Mouse (Mus musculus): ENCODE data around the gene B020004J07Rik.
"Not testable (repeated sequence)": the region's sequence is repeated elsewhere in the genome, so short reads cannot be mapped to it uniquely, and the experiment has no call there.

The B020004J07Rik gene

GRCm38 (mm10) chr4:101843923-101844322 is at the start of gene B020004J07Rik:
Gene B020004J07Rik, minus strand, starts transcription at chr4:101844023.
- DNase-seq (ENCODE audit: extremely low read depth, low read depth, low spot score) = not testable (repeated sequence)

- DNase-seq (ENCODE audit: extremely low read depth, low read depth, low spot score) = no peak
These were observed 45.6 kb upstream of the B020004J07Rik start for GRCm38 (mm10) chr4:101889377-101889776.

DNA sequence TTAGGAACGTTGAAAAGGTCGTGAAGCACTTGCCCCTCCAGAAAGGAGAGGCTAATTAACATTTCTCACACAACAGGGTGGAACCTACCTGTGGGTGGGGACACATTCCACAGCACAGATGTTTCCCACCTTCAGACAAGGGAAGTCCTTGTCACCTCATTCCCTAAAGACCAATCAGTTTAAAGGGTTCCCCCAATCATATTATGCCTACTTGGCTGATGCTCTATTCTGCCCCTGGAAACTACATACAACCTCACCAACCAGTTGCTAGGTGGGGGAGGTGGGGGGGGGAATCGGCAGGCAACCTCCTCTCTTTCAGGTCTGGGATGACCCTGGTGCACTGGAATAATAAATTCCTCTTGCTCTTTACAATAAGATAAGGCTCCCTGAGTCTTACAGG is 39.8 kb upstream of the B020004J07Rik start:
- DNase-seq (ENCODE audit: extremely low read depth, low read depth, low spot score) = no peak

DNA sequence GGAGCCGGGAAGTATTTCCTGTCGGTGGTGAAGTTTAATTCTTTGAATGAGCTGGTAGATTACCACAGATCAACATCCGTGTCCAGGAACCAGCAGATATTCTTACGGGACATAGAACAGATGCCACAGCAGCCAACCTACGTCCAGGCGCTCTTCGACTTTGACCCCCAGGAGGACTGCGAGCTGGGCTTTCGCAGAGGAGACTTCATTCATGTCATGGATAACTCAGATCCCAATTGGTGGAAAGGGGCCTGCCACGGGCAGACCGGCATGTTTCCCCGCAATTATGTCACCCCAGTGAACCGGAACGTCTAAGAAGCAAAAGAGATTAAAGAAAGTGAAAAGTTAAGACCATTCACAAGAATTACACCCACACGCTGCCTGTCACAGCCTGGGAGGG is 31.9 kb upstream of the B020004J07Rik start:
- DNase-seq (ENCODE audit: extremely low read depth, low read depth, low spot score) = not testable (repeated sequence)

- not testable (repeated sequence) for DNase-seq (ENCODE audit: extremely low read depth, low read depth, low spot score)
These were observed 28.2 kb upstream of the B020004J07Rik start for GRCm38 (mm10) chr4:101872031-101872430.

- no peak for DNase-seq (ENCODE audit: extremely low read depth, low read depth, low spot score)
These were observed 18.5 kb upstream of the B020004J07Rik start for GRCm38 (mm10) chr4:101862289-101862688.

DNA sequence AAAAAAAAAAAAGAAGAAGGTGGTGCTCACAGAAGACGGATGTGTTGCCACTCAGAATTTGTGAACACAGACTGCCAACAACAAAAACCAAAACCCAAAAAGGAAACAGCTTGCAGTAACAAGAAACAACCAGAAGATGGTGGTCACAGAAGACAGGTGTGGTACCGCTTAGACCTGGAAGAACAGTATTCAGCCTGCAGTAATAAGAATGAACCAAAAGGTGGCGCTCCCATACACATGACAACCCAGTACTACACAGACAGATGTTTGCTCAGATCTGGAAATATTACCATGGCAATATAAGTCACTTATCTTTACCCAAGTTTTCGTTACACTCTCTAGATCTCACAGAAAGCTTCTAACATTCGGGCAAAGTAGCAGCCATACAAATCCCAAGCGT is 17.1 kb upstream of the B020004J07Rik start:
- no peak for DNase-seq (ENCODE audit: extremely low read depth, low read depth, low spot score)

- no peak for DNase-seq (ENCODE audit: extremely low read depth, low read depth, low spot score)
These were observed 7.1 kb upstream of the B020004J07Rik start for GRCm38 (mm10) chr4:101850908-101851307.
